Mouse (Mus musculus) c-Kit-positive CD71-positive TER-119-negative erythroid progenitor cells, embryonic 14.5 days (primary cell): ENCODE measurements around the gene Ntn4.

Source experiments
- DNase-seq: peaks from one replicate; pipeline ENCODE4 v3.0.0-alpha.2; 2013; ENCODE audit warnings: low read depth

The Ntn4 gene

GRCm38 (mm10) chr10:93640521-93640952, at the start of gene Ntn4:
Ntn4 (plus strand) TSS chr10:93640681.
- no peak for DNase-seq

GRCm38 (mm10) chr10:93592456-93592855, 48.0 kb upstream of the Ntn4 start:
- DNase-seq, result no peak

- peak; percentile 75 for DNase-seq
Measured at GRCm38 (mm10) chr10:93594022-93594482, 46.4 kb upstream of the Ntn4 start.

GRCm38 (mm10) chr10:93595831-93596230, 44.6 kb upstream of the Ntn4 start:
- DNase-seq, result no peak

- no peak for DNase-seq
Measured at GRCm38 (mm10) chr10:93596641-93597040, 43.8 kb upstream of the Ntn4 start.

- no peak for DNase-seq
Measured at GRCm38 (mm10) chr10:93602309-93602708, 38.2 kb upstream of the Ntn4 start.

- DNase-seq, result no peak
Measured at GRCm38 (mm10) chr10:93603256-93603655, 37.2 kb upstream of the Ntn4 start.

- no peak for DNase-seq
Measured at GRCm38 (mm10) chr10:93606326-93606725, 34.2 kb upstream of the Ntn4 start.

GRCm38 (mm10) chr10:93608051-93608450, 32.4 kb upstream of the Ntn4 start:
- DNase-seq, result no peak

GRCm38 (mm10) chr10:93609236-93609635, 31.2 kb upstream of the Ntn4 start:
- no peak for DNase-seq

GRCm38 (mm10) chr10:93610896-93611295, 29.6 kb upstream of the Ntn4 start:
- no peak for DNase-seq

- DNase-seq, result no peak
Measured at GRCm38 (mm10) chr10:93611419-93612007, 29.0 kb upstream of the Ntn4 start.

- DNase-seq, result no peak
Measured at GRCm38 (mm10) chr10:93614850-93615249, 25.6 kb upstream of the Ntn4 start.

- no peak for DNase-seq
Measured at GRCm38 (mm10) chr10:93620438-93621179, 19.9 kb upstream of the Ntn4 start.

GRCm38 (mm10) chr10:93623725-93624124, 16.8 kb upstream of the Ntn4 start:
- no peak for DNase-seq

- no peak for DNase-seq
Measured at GRCm38 (mm10) chr10:93624151-93624550, 16.3 kb upstream of the Ntn4 start.

GRCm38 (mm10) chr10:93630310-93630709, 10.2 kb upstream of the Ntn4 start:
- DNase-seq, result no peak

- no peak for DNase-seq
Measured at GRCm38 (mm10) chr10:93632086-93632485, 8.4 kb upstream of the Ntn4 start.

- DNase-seq, result no peak
Measured at GRCm38 (mm10) chr10:93633563-93633962, 6.9 kb upstream of the Ntn4 start.

- no peak for DNase-seq
Measured at GRCm38 (mm10) chr10:93633971-93634370, 6.5 kb upstream of the Ntn4 start.

- DNase-seq, result no peak
Measured at GRCm38 (mm10) chr10:93635941-93636340, 4.5 kb upstream of the Ntn4 start.

- no peak for DNase-seq
Measured at GRCm38 (mm10) chr10:93640953-93641820, 706 bp downstream of the Ntn4 start.
